Mouse (Mus musculus) neural tube, embryonic 12.5 days (tissue): ENCODE results near the gene Diaph2. TPM values are rescaled to one million over a fixed set of nuclear protein-coding genes. Genes with fewer than 3 reads are reported as not detected.

ENCODE experiments used
- ATAC-seq: fragments of 200-750 bp; cut with Nextera tagmentation; 2 replicates; pipeline ENCODE4 v1.8.0; 2017; ENCODE audit warnings: low read depth, mild to moderate bottlenecking, moderate TSS enrichment, moderate library complexity; ENCODE audit not compliant: low FRiP score
- H3K27ac ChIP-seq: fragments of 300-500 bp; sonication (generic); 2 replicates; pipeline ENCODE4 v1.5.1; 2016
- H3K27me3 ChIP-seq: fragments of 300-500 bp; sonication (generic); replicated peaks from 2 replicates; pipeline ENCODE4 v1.6.1; 2016; ENCODE audit warnings: mild to moderate bottlenecking
- H3K36me3 ChIP-seq: fragments of 300-500 bp; sonication (generic); 2 replicates; pipeline ENCODE4 v1.6.1; 2016; ENCODE audit warnings: mild to moderate bottlenecking
- H3K4me1 ChIP-seq: fragments of 300-500 bp; sonication (generic); 2 replicates; pipeline ENCODE4 v1.6.1; 2016
- H3K4me2 ChIP-seq: fragments of 300-500 bp; sonication (generic); replicated peaks from 2 replicates; pipeline ENCODE4 v1.6.1; 2016; ENCODE audit warnings: mild to moderate bottlenecking
- H3K4me3 ChIP-seq: fragments of 300-500 bp; sonication (generic); 2 replicates; pipeline ENCODE4 v1.5.1; 2016
- H3K9ac ChIP-seq: fragments of 300-500 bp; sonication (generic); 2 replicates; pipeline ENCODE4 v1.6.1; 2016; ENCODE audit warnings: mild to moderate bottlenecking
- H3K9me3 ChIP-seq: fragments of 300-500 bp; sonication (generic); 2 replicates; pipeline ENCODE4 v1.6.1; 2016; ENCODE audit warnings: mild to moderate bottlenecking
- WGBS: fragments of 180-500 bp; shearing (Covaris S2); methylation state at CpG from one replicate; pipeline ENCODE4 v1.1.7; 2016; 5-methylcytosine and 5-hydroxymethylcytosine counted together
- polyA plus RNA-seq: library from polyadenylated mRNA; unstranded; fragments of >200 nt; fragmentation: Nextera tagmentation; extraction: Ambion mirVana; gene quantifications from 2 replicates; pipeline ENCODE4 v1.2.1, GENCODE M21; 2016

Gene Diaph2
- 4.9 and 5.2 TPM in 2 replicates for polyA plus RNA-seq

GRCm38 (mm10) chrX:129749571-129750061 lies at the start of gene Diaph2:
TSS of gene Diaph2 (plus strand) at chrX:129749742.
- 13% methylated on average over 49 of the region's 49 CpGs for WGBS
- Histone ChIP-seq H3K4me2 (peak within 1 kb of the TSS; percentile 56), H3K4me1 (no peaks in the 10 kb centered on the region), H3K9me3 (no peaks in the 10 kb centered on the region), H3K4me3 (peak within 1 kb of the TSS; percentile 50), H3K9ac (peak within 1 kb of the TSS; percentile 54), H3K27ac (no peak within 1 kb of the TSS), H3K27me3 (no peaks in the 10 kb centered on the region), H3K36me3 (no peaks in the 10 kb centered on the region)
- ATAC-seq, result peak; percentile 95

GRCm38 (mm10) chrX:129701634-129702312 lies 47.8 kb upstream of the Diaph2 start:
- H3K4me3 ChIP-seq, result no peak overlapping the region
- no peak for ATAC-seq
- no peak overlapping the region for H3K27ac ChIP-seq
- H3K36me3 ChIP-seq, result no peaks in the 10 kb centered on the region
- no peaks in the 10 kb centered on the region for H3K27me3 ChIP-seq
- no peak overlapping the region for H3K4me2 ChIP-seq
- no peak overlapping the region for H3K9ac ChIP-seq
- WGBS, result 66% methylated on average over 6 of the region's 6 CpGs
- H3K4me1 ChIP-seq, result no peaks in the 10 kb centered on the region
- H3K9me3 ChIP-seq, result no peaks in the 10 kb centered on the region

- ATAC-seq, result no peak
- 59% methylated on average over 2 of the region's 2 CpGs for WGBS
These were observed 39.9 kb upstream of the Diaph2 start for GRCm38 (mm10) chrX:129709656-129710055.

GRCm38 (mm10) chrX:129728717-129729220 lies 20.8 kb upstream of the Diaph2 start:
- no peak overlapping the region for H3K27ac ChIP-seq
- no peaks in the 10 kb centered on the region for H3K9me3 ChIP-seq
- no peak for ATAC-seq
- H3K4me2 ChIP-seq, result no peak overlapping the region
- WGBS, result 37% methylated on average over 2 of the region's 2 CpGs
- H3K36me3 ChIP-seq, result no peaks in the 10 kb centered on the region
- no peak overlapping the region for H3K9ac ChIP-seq
- H3K27me3 ChIP-seq, result no peaks in the 10 kb centered on the region
- H3K4me3 ChIP-seq, result no peak overlapping the region
- no peaks in the 10 kb centered on the region for H3K4me1 ChIP-seq

More at GRCm38 (mm10) chrX:129709656-129710055, 39.9 kb upstream of the Diaph2 start:
- Histone ChIP-seq H3K4me3 (no peak overlapping the region), H3K9ac (no peak overlapping the region), H3K27me3 (no peaks in the 10 kb centered on the region), H3K36me3 (no peaks in the 10 kb centered on the region), H3K4me2 (no peak overlapping the region), H3K9me3 (no peaks in the 10 kb centered on the region), H3K27ac (no peak overlapping the region), H3K4me1 (no peaks in the 10 kb centered on the region)

- Histone ChIP-seq H3K4me1 (no peaks in the 10 kb centered on the region), H3K4me2 (no peak overlapping the region), H3K36me3 (no peaks in the 10 kb centered on the region), H3K9me3 (no peaks in the 10 kb centered on the region), H3K4me3 (no peak overlapping the region), H3K27ac (no peak overlapping the region), H3K9ac (no peak overlapping the region), H3K27me3 (no peaks in the 10 kb centered on the region)
- WGBS, result 39% methylated on average over 1 of the region's 1 CpGs
- ATAC-seq, result no peak
These were observed 13.0 kb upstream of the Diaph2 start for GRCm38 (mm10) chrX:129736562-129736961.

GRCm38 (mm10) chrX:129739226-129739625 lies 10.3 kb upstream of the Diaph2 start:
- H3K4me1 ChIP-seq, result no peaks in the 10 kb centered on the region
- H3K27ac ChIP-seq, result no peak overlapping the region

GRCm38 (mm10) chrX:129742981-129743380 lies 6.6 kb upstream of the Diaph2 start:
- 88% methylated on average over 3 of the region's 3 CpGs for WGBS
- H3K27me3 ChIP-seq, result no peaks in the 10 kb centered on the region
- H3K9me3 ChIP-seq, result no peaks in the 10 kb centered on the region
- H3K4me2 ChIP-seq, result no peak overlapping the region
- no peak for ATAC-seq
- H3K4me1 ChIP-seq, result no peaks in the 10 kb centered on the region
- no peak overlapping the region for H3K27ac ChIP-seq
- H3K36me3 ChIP-seq, result no peaks in the 10 kb centered on the region
- H3K9ac ChIP-seq, result no peak overlapping the region
- no peak overlapping the region for H3K4me3 ChIP-seq

More at GRCm38 (mm10) chrX:129739226-129739625, 10.3 kb upstream of the Diaph2 start:
- no peak overlapping the region for H3K9ac ChIP-seq
- no peaks in the 10 kb centered on the region for H3K9me3 ChIP-seq
- H3K27me3 ChIP-seq, result no peaks in the 10 kb centered on the region
- H3K36me3 ChIP-seq, result no peaks in the 10 kb centered on the region
- no peak overlapping the region for H3K4me3 ChIP-seq
- H3K4me2 ChIP-seq, result no peak overlapping the region
- no peak for ATAC-seq

GRCm38 (mm10) chrX:129745976-129746375 lies 3.6 kb upstream of the Diaph2 start:
- H3K27me3 ChIP-seq, result no peaks in the 10 kb centered on the region
- 73% methylated on average over 3 of the region's 3 CpGs for WGBS
- no peaks in the 10 kb centered on the region for H3K4me1 ChIP-seq
- H3K4me2 ChIP-seq, result no peak overlapping the region
- no peak overlapping the region for H3K9ac ChIP-seq
- H3K9me3 ChIP-seq, result no peaks in the 10 kb centered on the region
- no peaks in the 10 kb centered on the region for H3K36me3 ChIP-seq
- no peak for ATAC-seq
- no peak overlapping the region for H3K4me3 ChIP-seq
- H3K27ac ChIP-seq, result no peak overlapping the region

- Histone ChIP-seq H3K4me1 (no peaks in the 10 kb centered on the region), H3K4me2 (peak overlapping the region; percentile 56), H3K27me3 (no peaks in the 10 kb centered on the region), H3K36me3 (no peaks in the 10 kb centered on the region), H3K4me3 (peak overlapping the region; percentile 50), H3K9ac (no peak overlapping the region), H3K27ac (no peak overlapping the region), H3K9me3 (no peaks in the 10 kb centered on the region)
- 0% methylated on average over 1 of the region's 1 CpGs for WGBS
- peak; percentile 38; the same call in 1 of the 2 replicates for ATAC-seq
These were observed 440 bp upstream of the Diaph2 start for GRCm38 (mm10) chrX:129749102-129749501.

- Histone ChIP-seq H3K27me3 (no peaks in the 10 kb centered on the region), H3K4me1 (no peaks in the 10 kb centered on the region), H3K27ac (no peak overlapping the region), H3K4me2 (peak overlapping the region; percentile 56), H3K36me3 (no peaks in the 10 kb centered on the region), H3K9me3 (no peaks in the 10 kb centered on the region), H3K4me3 (peak overlapping the region; percentile 50), H3K9ac (peak overlapping the region; percentile 54)
- 20% methylated on average over 30 of the region's 31 CpGs for WGBS
- ATAC-seq, result peak; percentile 78
These were observed 590 bp downstream of the Diaph2 start for GRCm38 (mm10) chrX:129750094-129750569.

- 0 out of 2 replicates have a peak, but pooled peaks have one; percentile 6 for ATAC-seq
- no peaks in the 10 kb centered on the region for H3K9me3 ChIP-seq
- 34% methylated on average over 6 of the region's 6 CpGs for WGBS
- H3K4me2 ChIP-seq, result peak overlapping the region; percentile 56
- H3K9ac ChIP-seq, result peak overlapping the region; percentile 54; the same call in 1 of the 2 replicates
- H3K27me3 ChIP-seq, result no peaks in the 10 kb centered on the region
- no peaks in the 10 kb centered on the region for H3K36me3 ChIP-seq
- H3K27ac ChIP-seq, result no peak overlapping the region
- H3K4me1 ChIP-seq, result no peaks in the 10 kb centered on the region
- peak overlapping the region; percentile 50 for H3K4me3 ChIP-seq
These were observed 1.1 kb downstream of the Diaph2 start for GRCm38 (mm10) chrX:129750606-129751005.

GRCm38 (mm10) chrX:129756606-129757005 lies 7.1 kb downstream of the Diaph2 start:
- Histone ChIP-seq H3K9ac (no peak overlapping the region), H3K4me1 (no peaks in the 10 kb centered on the region)

More at GRCm38 (mm10) chrX:129756606-129757005, 7.1 kb downstream of the Diaph2 start:
- Histone ChIP-seq H3K36me3 (no peaks in the 10 kb centered on the region), H3K27ac (no peak overlapping the region), H3K4me2 (no peak overlapping the region), H3K27me3 (no peaks in the 10 kb centered on the region), H3K9me3 (no peaks in the 10 kb centered on the region), H3K4me3 (no peak overlapping the region)
- no peak for ATAC-seq
